Mouse (Mus musculus) liver, postnatal 0 days (tissue): Measurements from ENCODE around the gene Nanos1.

Source experiments
- CTCF ChIP-seq: sonication (generic); IDR thresholded peaks from 2 replicates; pipeline ENCODE4 v1.5.1; 2016; ENCODE audit warnings: antibody characterized with exemption, low read depth
- EP300 ChIP-seq: IDR thresholded peaks from 2 replicates; pipeline ENCODE4 v1.6.1; 2016; ENCODE audit warnings: antibody characterized with exemption, low read depth, mild to moderate bottlenecking

DNA sequence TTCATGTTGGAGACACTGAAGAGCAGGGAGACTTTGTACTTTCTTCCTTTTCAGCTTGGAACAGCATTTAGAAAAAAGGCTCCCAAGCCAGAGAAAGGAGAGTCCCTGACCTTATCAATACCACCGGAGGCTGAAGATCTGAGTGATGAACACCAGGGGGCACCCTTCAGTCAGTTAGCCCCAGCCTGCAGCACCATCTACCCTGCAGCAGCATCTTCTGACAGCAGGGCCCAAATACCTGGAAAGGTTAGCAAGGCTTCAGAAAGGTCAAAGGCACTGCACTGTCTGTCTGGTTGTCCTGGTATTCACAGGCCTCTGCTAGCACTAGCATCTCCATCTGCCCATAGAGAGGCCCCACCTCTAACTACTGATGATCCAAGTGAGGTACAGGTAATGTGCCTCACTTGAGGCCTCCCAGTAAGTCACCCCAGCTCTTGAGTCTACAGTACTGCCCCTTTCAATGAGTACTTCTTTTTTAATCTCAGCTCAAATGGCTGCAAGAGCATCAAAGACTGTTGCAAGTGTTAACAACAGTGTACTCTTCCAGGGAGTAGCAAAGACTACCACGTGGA lies 25.4 kb upstream of the Nanos1 start:
- TF ChIP-seq CTCF, result peak; percentile 89
- no peak for TF ChIP-seq EP300
